Mouse (Mus musculus) urinary bladder, postnatal 0 days (tissue): Measurements from ENCODE around the gene Ncbp2. TPM values are rescaled to one million over a fixed set of nuclear protein-coding genes. Genes with fewer than 3 reads are reported as not detected.

ENCODE experiments used
- microRNA-seq: library from miRNA; unstranded; fragments of <30 nt; microRNA quantifications from one replicate; pipeline ENCODE4, GENCODE M21; 2016
- polyA plus RNA-seq: library from polyadenylated mRNA; unstranded; fragments of >200 nt; fragmentation: Nextera tagmentation; extraction: Ambion mirVana; gene quantifications from 2 replicates; pipeline ENCODE4 v1.2.1, GENCODE M21; 2015

Gene Ncbp2
- polyA plus RNA-seq = 46.7 and 65.2 TPM in 2 replicates

DNA sequence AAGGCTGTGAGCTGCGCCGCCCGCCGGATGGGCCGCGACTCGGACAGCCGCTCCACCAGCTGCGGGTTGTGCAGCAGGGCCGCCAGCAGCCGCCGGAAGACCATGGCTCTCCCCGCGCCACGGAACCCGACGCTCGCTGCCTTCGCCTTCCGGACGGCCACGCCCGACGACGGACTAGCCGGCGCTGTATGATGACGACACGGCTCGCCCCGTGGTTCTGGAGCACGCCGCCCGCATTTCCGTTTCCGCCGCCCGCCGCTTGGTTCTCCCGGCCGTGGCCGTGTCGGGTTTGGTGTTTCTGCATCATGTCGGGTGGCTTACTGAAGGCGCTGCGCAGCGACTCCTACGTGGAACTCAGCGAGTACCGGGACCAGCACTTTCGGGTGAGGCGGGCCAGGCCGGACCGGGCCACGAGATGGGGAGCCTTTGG, at the start of gene Ncbp2, which contains the start of gene 0610012G03Rik:
Gene Ncbp2 (plus strand): TSS at position 169 of the 430 bp plus-strand sequence.
Gene 0610012G03Rik (minus strand): TSS at position 150 of the 430 bp plus-strand sequence.

DNA sequence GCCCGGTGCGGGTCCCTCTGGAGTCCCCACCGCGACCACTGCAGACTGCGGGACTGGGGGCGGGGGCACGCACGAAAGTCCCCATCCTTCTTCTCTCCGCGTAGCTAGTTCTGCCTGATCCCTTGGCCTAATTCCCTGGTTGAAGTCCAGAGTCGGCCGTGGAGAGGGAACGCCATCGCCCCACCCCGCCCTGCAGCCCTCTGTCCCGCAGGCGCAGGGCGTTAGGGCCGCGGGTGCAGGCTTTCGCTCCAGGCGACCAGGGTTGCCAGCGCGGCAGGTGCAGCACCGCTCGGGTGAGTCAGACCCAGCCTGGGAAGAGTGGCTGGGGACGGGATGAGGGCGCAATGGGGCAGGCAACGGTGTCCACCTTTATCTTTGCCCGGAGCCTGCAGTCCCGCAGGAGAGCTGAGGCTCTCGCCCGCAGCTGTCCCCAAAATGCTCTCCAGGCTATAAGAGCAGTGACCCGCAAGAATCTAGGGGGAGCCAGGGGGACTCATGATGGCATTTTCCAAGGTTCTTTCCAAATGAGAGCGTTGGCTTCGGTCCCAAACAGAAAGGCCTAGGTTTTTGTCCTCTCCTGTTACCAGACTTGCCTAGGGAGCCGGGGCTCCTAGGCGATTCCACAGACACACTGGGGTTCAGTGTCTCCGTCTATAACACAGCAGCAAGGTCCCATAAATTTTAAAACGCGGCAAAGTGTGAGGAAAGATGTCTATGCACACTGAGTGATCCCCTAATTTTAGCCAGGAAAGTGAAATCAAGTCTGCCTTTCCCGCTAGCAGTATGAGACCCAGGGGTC, 14.4 kb upstream of the Ncbp2 start, which contains the start of gene Pigz:
Gene Pigz (plus strand): TSS at position 101 of the 799 bp plus-strand sequence.

DNA sequence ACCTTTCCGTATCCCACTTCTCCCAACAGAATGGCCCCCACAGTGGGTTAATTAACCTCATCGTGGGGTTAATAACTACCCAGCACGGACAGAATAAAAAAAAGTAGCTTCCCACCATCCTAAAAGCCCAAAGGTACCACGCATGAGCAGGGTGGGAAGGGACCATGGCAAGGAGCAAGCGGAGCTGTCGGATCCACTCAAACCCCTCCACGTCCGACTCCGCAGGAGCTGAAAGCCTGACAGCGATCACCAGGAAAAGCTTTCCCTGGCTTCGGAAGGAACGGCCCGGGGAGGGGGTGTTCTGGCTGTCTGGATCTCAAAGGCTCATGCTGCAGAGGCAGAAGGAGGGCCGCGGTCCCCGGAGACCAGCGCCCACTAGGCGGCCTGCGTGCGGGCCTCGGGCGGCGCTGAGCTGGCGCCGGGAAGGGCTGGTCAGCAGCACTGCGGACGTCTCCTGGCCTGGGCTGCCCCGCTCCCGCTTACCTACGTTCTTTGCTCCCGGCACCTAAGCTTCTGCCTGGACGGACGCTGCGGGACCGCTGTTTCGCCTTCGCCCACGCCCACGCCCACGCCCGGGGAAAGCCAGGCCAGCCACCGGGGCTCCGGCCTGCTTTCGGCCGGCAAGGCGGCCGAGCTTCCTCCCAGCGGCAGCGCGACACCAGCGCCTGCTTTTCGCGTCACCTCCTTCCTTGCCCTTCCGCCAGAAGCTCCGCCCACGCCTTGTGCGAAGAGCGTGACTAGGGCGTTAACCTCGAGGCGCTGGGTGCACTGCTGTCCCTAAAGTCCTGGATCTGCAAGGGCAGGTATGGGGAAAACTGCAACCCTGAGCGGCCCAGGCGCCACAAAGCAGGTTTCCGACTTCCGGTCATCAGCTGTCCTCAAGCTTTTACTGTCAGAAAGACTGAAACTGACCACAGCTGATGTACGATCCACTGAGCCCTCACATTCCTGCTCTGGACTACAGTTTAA, 54.5 kb downstream of the Ncbp2 start, which contains the start of gene Senp5:
Gene Senp5 (minus strand): TSS at position 779 of the 969 bp plus-strand sequence.

Small RNA genes lying within 50 kb of the gene (microRNA-seq; reads per million reads assigned to microRNA genes)
- not detected for gene Gm26269

Other genes with a start within 250 kb of the Ncbp2 start
- 0.06 and 0.08 TPM in 2 replicates for gene Meltf, start 69.7 kb upstream of the Ncbp2 start, polyA plus RNA-seq
- gene Pigz, start 14.7 kb upstream of the Ncbp2 start, polyA plus RNA-seq = 2.4 and 3.4 TPM in 2 replicates
- gene 0610012G03Rik, start within 50 bp of the Ncbp2 start, polyA plus RNA-seq = 80.0 and 93.9 TPM in 2 replicates
- gene Senp5, start 54.8 kb downstream of the Ncbp2 start, polyA plus RNA-seq = 7.5 and 9.4 TPM in 2 replicates
- 32.3 and 38.3 TPM in 2 replicates for gene Pak2, start 130.8 kb downstream of the Ncbp2 start, polyA plus RNA-seq
- 68.3 and 74.3 TPM in 2 replicates for gene Pigx, start 151.2 kb downstream of the Ncbp2 start, polyA plus RNA-seq
- gene Cep19, start 151.3 kb downstream of the Ncbp2 start, polyA plus RNA-seq = 11.6 and 12.2 TPM in 2 replicates
- 13.7 and 16.6 TPM in 2 replicates for gene Nrros, start 217.1 kb downstream of the Ncbp2 start, polyA plus RNA-seq
- gene Bex6, start 231.3 kb downstream of the Ncbp2 start, polyA plus RNA-seq = not detected in 2 replicates